Mouse (Mus musculus) heart, adult 2 months (tissue): ENCODE data around the gene Krtap5-4. TPM values are rescaled to one million over a fixed set of nuclear protein-coding genes. Genes with fewer than 3 reads are reported as not detected.
"Not testable (repeated sequence)": the region's sequence is repeated elsewhere in the genome, so short reads cannot be mapped to it uniquely, and the experiment has no call there.

Source experiments
- DNase-seq, 2 experiments: peaks; one replicate each; pipeline ENCODE4 v3.0.0; 2021
- H3K27ac ChIP-seq: fragments of 200-600 bp; 2 replicates; pipeline ENCODE4 v1.8.1; 2022
- H3K27me3 ChIP-seq: fragments of 200-500 bp; 2 replicates; pipeline ENCODE4 v1.6.1; 2012; ENCODE audit warnings: mild to moderate bottlenecking, low read length, inconsistent platforms, mixed read lengths; ENCODE audit not compliant: control insufficient read depth, insufficient read depth
- H3K36me3 ChIP-seq: fragments of 200-500 bp; 2 replicates; pipeline ENCODE4 v1.6.1; 2012; ENCODE audit warnings: low read length, inconsistent platforms; ENCODE audit not compliant: control insufficient read depth, insufficient read depth
- H3K4me1 ChIP-seq: fragments of 200-500 bp; 2 replicates; pipeline ENCODE4 v1.6.1; 2011; ENCODE audit warnings: low read length; ENCODE audit not compliant: control insufficient read depth, insufficient read depth
- H3K4me3 ChIP-seq: fragments of 200-600 bp; 2 replicates; pipeline ENCODE4 v1.8.1; 2022
- H3K79me2 ChIP-seq: fragments of 200-500 bp; replicated peaks from 2 replicates; pipeline ENCODE4 v1.6.1; 2012; ENCODE audit warnings: mild to moderate bottlenecking, inconsistent platforms, low read length, moderate library complexity, mixed read lengths; ENCODE audit not compliant: control insufficient read depth, insufficient read depth
- H3K9ac ChIP-seq: fragments of 200-500 bp; 2 replicates; pipeline ENCODE4 v1.6.1; 2012; ENCODE audit warnings: low read depth, mild to moderate bottlenecking, control low read depth, inconsistent platforms, low read length, mixed read lengths
- CTCF ChIP-seq: fragments of 200-600 bp; IDR thresholded peaks from 2 replicates; pipeline ENCODE4 v1.8.1; 2022; ENCODE audit warnings: antibody characterized with exemption, mild to moderate bottlenecking, moderate library complexity
- EP300 ChIP-seq: fragments of 200-500 bp; IDR thresholded peaks from 2 replicates; pipeline ENCODE4 v1.6.1; 2011; ENCODE audit warnings: low read depth, low read length, control low read depth; ENCODE audit not compliant: insufficient read depth
- POLR2A ChIP-seq: fragments of 200-500 bp; IDR thresholded peaks from 2 replicates; pipeline ENCODE4 v1.6.1; 2011; ENCODE audit warnings: mild to moderate bottlenecking, low read depth, low read length, control low read depth; ENCODE audit not compliant: insufficient read depth
- WGBS: fragments of 180-500 bp; shearing (Covaris S2); methylation state at CpG from one replicate; pipeline ENCODE4 v1.1.7; 2018; 5-methylcytosine and 5-hydroxymethylcytosine counted together
- intact Hi-C: fragments of 180-260 bp; cut with DNase I; formaldehyde crosslinking; loops from one replicate; pipeline ENCODE4 v1.15.1; 2025
- long read RNA-seq: library from polyadenylated mRNA; stranded (forward); transcript quantifications from one replicate; pipeline ENCODE4 v2.0.0, GENCODE M21; 2021
- polyA plus RNA-seq: library from polyadenylated mRNA; depleted of rRNA; stranded (reverse); fragments of >200 nt; gene quantifications from 2 replicates; pipeline ENCODE4 v1.2.3, GENCODE M21; 2012; rRNA removed
- total RNA-seq, 2 experiments: library from RNA; stranded (reverse); gene quantifications; 2 replicates each; pipeline ENCODE4 v1.2.3; 2021

Krtap5-4 gene
- total RNA-seq = not detected
- not detected in 2 replicates for polyA plus RNA-seq
- long read RNA-seq = 0 reads

GRCm38 (mm10) chr7:142303249-142303648, at the start of gene Krtap5-4:
Krtap5-4 (plus strand) TSS chr7:142303549.
- DNase-seq = no peak
- WGBS = 35% methylated on average over 3 of the region's 3 CpGs
- H3K4me3 ChIP-seq = no peak within 1 kb of the TSS
- no peak within 1 kb of the TSS for H3K27ac ChIP-seq
- intact Hi-C loops = no loop called here
- H3K9ac ChIP-seq = no peak within 1 kb of the TSS
- no peaks in the 10 kb centered on the region for H3K4me1 ChIP-seq
- TF ChIP-seq CTCF = no peak
- H3K36me3 ChIP-seq = no peaks in the 10 kb centered on the region
- H3K27me3 ChIP-seq = no peaks in the 10 kb centered on the region
- H3K79me2 ChIP-seq = no peaks in the 10 kb centered on the region

- no peaks in the 10 kb centered on the region for H3K27me3 ChIP-seq
- H3K27ac ChIP-seq = no peak overlapping the region
- H3K79me2 ChIP-seq = no peaks in the 10 kb centered on the region
- no peak overlapping the region for H3K9ac ChIP-seq
- 2% methylated on average over 2 of the region's 2 CpGs for WGBS
- TF ChIP-seq CTCF (peak; percentile 79), POLR2A (no peak), EP300 (no peak)
- intact Hi-C loops = no loop called here
- no peaks in the 10 kb centered on the region for H3K4me1 ChIP-seq
- no peak overlapping the region for H3K4me3 ChIP-seq
- peak in 1 of 2 experiments; percentile 24 for DNase-seq
- H3K36me3 ChIP-seq = no peaks in the 10 kb centered on the region
Measured at GRCm38 (mm10) chr7:142255517-142255916, 47.8 kb upstream of the Krtap5-4 start.

GRCm38 (mm10) chr7:142258254-142258653, 45.1 kb upstream of the Krtap5-4 start, which contains the start of gene Gm2431:
Gm2431 (minus strand) TSS chr7:142258354.
- H3K9ac ChIP-seq, H3K27ac ChIP-seq, H3K4me1 ChIP-seq, intact Hi-C loops, H3K36me3 ChIP-seq, H3K27me3 ChIP-seq, H3K4me3 ChIP-seq, DNase-seq, H3K79me2 ChIP-seq: not testable (repeated sequence)
- WGBS = 36% methylated on average over 1 of the region's 1 CpGs

GRCm38 (mm10) chr7:142274263-142274662, 29.1 kb upstream of the Krtap5-4 start, which contains the start of gene Gm4559:
Gm4559 (minus strand) TSS chr7:142274363.
- DNase-seq, intact Hi-C loops, H3K4me1 ChIP-seq, H3K36me3 ChIP-seq, H3K4me3 ChIP-seq, H3K27me3 ChIP-seq, H3K79me2 ChIP-seq, H3K9ac ChIP-seq, H3K27ac ChIP-seq: not testable (repeated sequence)

- peak; percentile 68 for TF ChIP-seq CTCF
- peak; percentile 54 to 73 for DNase-seq
Measured at GRCm38 (mm10) chr7:142278183-142278582, 25.2 kb upstream of the Krtap5-4 start.

GRCm38 (mm10) chr7:142279291-142279690, 24.1 kb upstream of the Krtap5-4 start:
- intact Hi-C loops, DNase-seq, H3K27ac ChIP-seq, H3K9ac ChIP-seq, H3K4me3 ChIP-seq, H3K79me2 ChIP-seq, H3K4me1 ChIP-seq, H3K36me3 ChIP-seq, H3K27me3 ChIP-seq: not testable (repeated sequence)
- WGBS = 88% methylated on average over 1 of the region's 1 CpGs
- TF ChIP-seq CTCF = 0 out of 2 replicates have a peak, but pooled peaks have one; percentile 5

More at GRCm38 (mm10) chr7:142278183-142278582, 25.2 kb upstream of the Krtap5-4 start:
- H3K27me3 ChIP-seq, H3K4me1 ChIP-seq, H3K36me3 ChIP-seq, H3K4me3 ChIP-seq, H3K9ac ChIP-seq, H3K79me2 ChIP-seq, H3K27ac ChIP-seq, intact Hi-C loops: not testable (repeated sequence)
- 0% methylated on average over 3 of the region's 3 CpGs for WGBS

- H3K9ac ChIP-seq, H3K36me3 ChIP-seq, intact Hi-C loops, H3K27me3 ChIP-seq, DNase-seq, H3K4me3 ChIP-seq, H3K27ac ChIP-seq, H3K79me2 ChIP-seq, H3K4me1 ChIP-seq: not testable (repeated sequence)
- WGBS = 61% methylated on average over 2 of the region's 2 CpGs
Measured at GRCm38 (mm10) chr7:142282847-142283246, 20.5 kb upstream of the Krtap5-4 start.
